Mouse (Mus musculus): ENCODE measurements around the gene Phactr1. TPM values are rescaled to one million over a fixed set of nuclear protein-coding genes. Genes with fewer than 3 reads are reported as not detected.
A peak's percentile ranks its signal among the peaks of the same experiment; 100 is the strongest.

Phactr1 gene
- polyA plus RNA-seq, 1 experiment from 2014 or later: 7.5 TPM

DNA sequence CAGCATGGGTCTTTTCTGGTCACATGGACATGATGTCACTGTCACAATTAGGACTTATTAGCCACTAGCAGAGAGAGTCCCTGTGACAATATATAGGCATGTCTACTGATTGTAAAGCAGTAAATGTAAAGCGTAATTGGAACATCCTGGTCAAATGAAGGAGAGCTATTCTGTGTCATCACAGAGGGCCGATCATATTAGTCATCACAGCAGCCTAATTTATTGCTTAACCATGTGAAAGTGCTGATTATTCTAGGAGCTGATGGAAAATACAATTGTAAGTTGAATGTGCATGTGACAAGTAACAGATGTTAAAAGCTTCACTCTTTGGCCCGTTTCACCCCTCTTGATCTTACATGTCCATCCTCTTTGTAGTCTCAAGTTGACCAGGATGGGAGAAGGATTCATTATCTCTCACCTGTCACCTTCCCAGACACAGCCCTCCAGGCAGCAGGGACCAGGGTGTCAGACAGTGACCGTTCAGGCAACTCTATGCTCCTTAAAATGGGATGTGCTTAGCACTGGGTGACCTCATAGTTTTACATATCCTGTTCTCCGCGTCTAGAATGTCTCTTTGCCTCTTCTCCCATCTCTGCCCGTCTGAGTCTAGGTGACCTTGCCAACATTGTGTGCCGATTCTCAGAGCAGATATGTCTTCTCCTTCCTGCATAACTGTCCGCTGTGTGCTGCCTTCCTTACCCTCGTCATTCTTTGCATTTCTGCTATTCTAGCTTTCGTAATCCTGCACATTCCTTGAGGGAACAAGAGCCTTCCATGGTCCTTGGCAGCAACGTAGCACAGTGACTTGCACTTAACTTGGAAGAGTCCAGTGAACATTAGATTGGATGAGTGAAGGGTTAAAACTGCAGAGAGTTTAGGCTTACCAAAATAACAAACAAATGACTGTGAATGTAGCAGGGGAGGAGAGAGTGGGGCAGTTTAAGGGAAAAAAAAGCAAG is 209.4 kb downstream of the Phactr1 start:
- H3K4me2 ChIP-seq (replicated peaks): no peak overlapping the region
- no peak overlapping the region for H3K27ac ChIP-seq
- WGBS: 64% methylated on average over 12 of the region's 12 CpGs
- H3K4me3 ChIP-seq (replicated peaks): no peak overlapping the region
- ATAC-seq: no peak
- H3K9ac ChIP-seq: no peak overlapping the region
- no peaks in the 10 kb centered on the region for H3K4me1 ChIP-seq (replicated peaks)
- H3K9me3 ChIP-seq: no peaks in the 10 kb centered on the region
- H3K36me3 ChIP-seq: no peaks in the 10 kb centered on the region
- no peaks in the 10 kb centered on the region for H3K27me3 ChIP-seq (replicated peaks)

DNA sequence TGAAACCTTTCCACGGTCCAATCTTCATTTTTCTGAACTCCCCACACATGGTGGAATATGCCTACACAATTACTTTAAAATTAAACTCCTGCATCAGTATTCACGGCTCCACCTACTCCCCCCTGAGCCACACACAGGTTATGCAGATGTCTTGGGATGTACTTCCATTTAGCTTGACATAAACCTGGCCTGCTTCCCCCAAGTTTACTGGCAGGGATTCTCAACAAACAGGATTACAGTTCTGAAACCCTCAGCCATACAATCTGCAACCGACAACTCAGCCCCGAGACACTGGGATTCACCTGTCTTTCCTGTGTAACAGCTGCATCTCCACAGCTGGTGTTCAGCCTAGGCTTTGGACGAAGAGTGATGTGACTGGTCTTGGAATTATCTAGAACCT is 210.2 kb downstream of the Phactr1 start:
- H3K4me3 ChIP-seq (replicated peaks): no peak overlapping the region
- no peak overlapping the region for H3K27ac ChIP-seq
- ATAC-seq: no peak
- H3K4me1 ChIP-seq (replicated peaks): no peaks in the 10 kb centered on the region
- WGBS: 69% methylated on average over 5 of the region's 5 CpGs
- H3K4me2 ChIP-seq (replicated peaks): no peak overlapping the region
- H3K9ac ChIP-seq: no peak overlapping the region
- H3K36me3 ChIP-seq: no peaks in the 10 kb centered on the region
- H3K27me3 ChIP-seq (replicated peaks): no peaks in the 10 kb centered on the region
- H3K9me3 ChIP-seq: no peaks in the 10 kb centered on the region

DNA sequence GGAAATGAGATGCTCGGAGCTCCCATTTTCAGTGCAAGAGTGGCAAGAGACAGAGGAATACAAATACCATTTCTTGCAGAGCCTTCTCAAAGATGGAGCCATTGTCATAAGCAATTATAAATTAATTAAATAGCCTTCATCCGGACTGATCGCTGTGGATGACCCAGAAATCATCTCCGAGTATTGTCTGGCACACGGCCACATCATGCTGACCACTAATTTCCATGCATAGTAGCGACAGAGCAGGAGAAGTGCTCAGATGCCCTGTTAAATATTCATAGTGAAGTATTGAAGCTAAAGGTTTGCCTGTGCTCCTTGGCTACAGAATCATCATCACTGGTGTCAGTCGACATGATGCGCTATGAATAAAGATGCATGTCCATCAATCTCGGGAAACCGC is 213.6 kb downstream of the Phactr1 start:
- Histone ChIP-seq H3K27me3 (replicated peaks) (no peaks in the 10 kb centered on the region), H3K27ac (no peak overlapping the region), H3K4me1 (replicated peaks) (no peaks in the 10 kb centered on the region), H3K4me2 (replicated peaks) (no peak overlapping the region), H3K36me3 (no peaks in the 10 kb centered on the region), H3K9ac (no peak overlapping the region), H3K4me3 (replicated peaks) (no peak overlapping the region), H3K9me3 (no peaks in the 10 kb centered on the region)
- WGBS: 94% methylated on average over 10 of the region's 10 CpGs
- ATAC-seq: no peak

DNA sequence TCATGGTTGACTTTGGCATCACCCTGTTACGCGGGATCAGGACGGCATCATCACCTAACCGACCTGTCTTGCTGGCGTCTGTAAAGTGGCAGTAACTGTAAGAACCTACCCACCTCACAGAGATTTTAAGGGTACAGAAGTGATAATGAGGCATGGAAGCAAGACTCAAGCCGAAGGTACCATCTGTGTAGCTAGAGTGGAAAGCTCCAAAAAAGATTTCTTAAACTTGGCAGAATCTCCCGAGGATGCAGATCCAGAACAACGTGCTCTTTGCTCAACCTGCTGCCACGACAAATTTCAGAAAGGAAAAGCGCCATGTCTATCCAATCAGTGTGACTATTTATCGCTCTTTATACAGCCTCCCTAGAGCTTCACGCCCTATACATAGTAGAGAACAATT is 214.2 kb downstream of the Phactr1 start:
- Histone ChIP-seq H3K36me3 (no peaks in the 10 kb centered on the region), H3K9ac (no peak overlapping the region), H3K4me2 (replicated peaks) (no peak overlapping the region), H3K9me3 (no peaks in the 10 kb centered on the region), H3K27me3 (replicated peaks) (no peaks in the 10 kb centered on the region), H3K27ac (no peak overlapping the region), H3K4me3 (replicated peaks) (no peak overlapping the region), H3K4me1 (replicated peaks) (no peaks in the 10 kb centered on the region)
- no peak for ATAC-seq
- 94% methylated on average over 12 of the region's 12 CpGs for WGBS

DNA sequence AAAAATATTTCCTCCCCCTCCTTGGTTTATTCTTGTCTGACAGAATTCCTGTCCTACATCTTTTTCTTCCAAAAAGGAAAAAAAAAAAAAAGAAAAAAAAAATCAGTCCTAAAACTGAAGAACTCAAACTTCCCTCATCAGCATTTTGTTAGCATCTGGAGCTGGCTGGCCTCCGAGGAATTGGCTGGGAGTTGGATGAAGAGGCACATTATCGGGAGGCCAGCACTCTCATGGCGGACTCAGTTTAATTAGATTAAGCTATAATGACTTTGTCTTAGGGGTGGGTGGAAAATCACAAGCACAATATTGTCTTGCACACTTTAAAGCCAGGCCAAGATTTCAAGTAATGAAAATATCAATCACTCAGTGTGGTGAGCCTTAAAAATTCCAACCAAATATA is 215.6 kb downstream of the Phactr1 start:
- H3K4me2 ChIP-seq (replicated peaks): no peak overlapping the region
- H3K27ac ChIP-seq: no peak overlapping the region
- WGBS: 72% methylated on average over 3 of the region's 3 CpGs
- no peaks in the 10 kb centered on the region for H3K9me3 ChIP-seq
- no peak for ATAC-seq
- H3K4me1 ChIP-seq (replicated peaks): no peaks in the 10 kb centered on the region
- no peaks in the 10 kb centered on the region for H3K36me3 ChIP-seq
- no peaks in the 10 kb centered on the region for H3K27me3 ChIP-seq (replicated peaks)
- no peak overlapping the region for H3K4me3 ChIP-seq (replicated peaks)
- H3K9ac ChIP-seq: no peak overlapping the region

DNA sequence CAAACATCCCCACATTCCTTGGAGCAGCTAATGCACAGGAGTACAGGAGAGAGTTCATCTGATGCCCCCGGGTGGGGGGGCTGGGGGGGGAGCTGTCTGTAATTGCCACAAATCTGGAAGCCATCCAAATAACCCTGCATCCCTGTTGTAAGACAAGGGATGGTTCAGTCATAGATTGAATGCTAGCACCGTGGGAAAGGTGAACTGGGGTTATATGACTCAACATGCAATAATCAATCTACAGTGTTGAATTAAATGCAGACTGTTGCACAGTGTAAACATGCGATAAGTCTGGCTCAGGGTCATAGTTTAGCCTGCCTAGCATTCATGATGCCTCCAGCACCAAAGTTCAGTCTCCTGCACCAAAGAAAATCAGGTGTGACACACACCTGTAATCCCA is 219.2 kb downstream of the Phactr1 start:
- Histone ChIP-seq H3K9me3 (no peaks in the 10 kb centered on the region), H3K36me3 (no peaks in the 10 kb centered on the region), H3K4me3 (replicated peaks) (no peak overlapping the region), H3K9ac (no peak overlapping the region), H3K4me2 (replicated peaks) (no peak overlapping the region), H3K27me3 (replicated peaks) (no peaks in the 10 kb centered on the region), H3K4me1 (replicated peaks) (no peaks in the 10 kb centered on the region), H3K27ac (no peak overlapping the region)
- 32% methylated on average over 3 of the region's 3 CpGs for WGBS
- ATAC-seq: peak; percentile 69

DNA sequence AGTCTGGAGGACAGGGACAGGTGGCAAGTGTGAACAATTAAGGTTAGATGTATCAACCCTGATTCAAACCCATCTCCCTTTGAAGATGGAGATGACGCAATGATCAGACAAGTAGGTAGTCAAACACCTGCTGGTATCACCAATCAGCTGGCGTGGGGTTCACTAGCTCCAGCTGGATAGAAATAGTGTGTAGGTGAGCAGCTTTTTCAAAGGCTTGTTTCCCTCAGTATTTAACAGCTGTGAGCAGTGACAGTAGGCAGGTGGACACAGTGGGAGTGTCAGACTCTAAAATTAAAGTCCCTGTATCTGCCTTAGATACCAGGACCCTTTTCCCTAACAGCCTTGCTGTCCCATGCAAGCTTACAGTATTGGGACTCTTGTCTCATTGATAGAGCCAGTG is 221.4 kb downstream of the Phactr1 start:
- no peak overlapping the region for H3K4me2 ChIP-seq (replicated peaks)
- no peak overlapping the region for H3K27ac ChIP-seq
- H3K27me3 ChIP-seq (replicated peaks): no peaks in the 10 kb centered on the region
- no peaks in the 10 kb centered on the region for H3K4me1 ChIP-seq (replicated peaks)
- no peaks in the 10 kb centered on the region for H3K36me3 ChIP-seq
- ATAC-seq: no peak
- WGBS: 91% methylated on average over 2 of the region's 2 CpGs
- no peak overlapping the region for H3K9ac ChIP-seq
- H3K9me3 ChIP-seq: no peaks in the 10 kb centered on the region
- no peak overlapping the region for H3K4me3 ChIP-seq (replicated peaks)

DNA sequence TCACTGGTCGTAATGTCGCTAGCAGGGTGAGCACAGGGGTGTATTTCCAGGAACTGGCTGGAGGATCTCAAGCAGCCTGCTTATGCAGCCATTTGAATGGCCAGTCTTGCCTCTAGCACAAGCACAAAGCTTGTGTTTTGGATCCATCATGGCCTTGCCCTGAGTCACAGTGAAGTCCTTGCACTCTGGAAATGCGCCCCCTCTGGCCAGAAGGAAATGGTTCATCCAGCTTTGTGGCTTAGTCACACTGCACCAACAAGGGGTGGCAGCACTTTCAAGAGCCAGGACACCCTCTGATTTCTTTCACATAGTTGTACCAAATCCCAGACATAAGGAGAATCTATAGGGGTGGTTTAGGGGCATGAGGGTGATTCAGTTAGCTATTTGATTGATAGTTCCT is 222.4 kb downstream of the Phactr1 start:
- 71% methylated on average over 3 of the region's 3 CpGs for WGBS
- no peaks in the 10 kb centered on the region for H3K9me3 ChIP-seq
- ATAC-seq: no peak

DNA sequence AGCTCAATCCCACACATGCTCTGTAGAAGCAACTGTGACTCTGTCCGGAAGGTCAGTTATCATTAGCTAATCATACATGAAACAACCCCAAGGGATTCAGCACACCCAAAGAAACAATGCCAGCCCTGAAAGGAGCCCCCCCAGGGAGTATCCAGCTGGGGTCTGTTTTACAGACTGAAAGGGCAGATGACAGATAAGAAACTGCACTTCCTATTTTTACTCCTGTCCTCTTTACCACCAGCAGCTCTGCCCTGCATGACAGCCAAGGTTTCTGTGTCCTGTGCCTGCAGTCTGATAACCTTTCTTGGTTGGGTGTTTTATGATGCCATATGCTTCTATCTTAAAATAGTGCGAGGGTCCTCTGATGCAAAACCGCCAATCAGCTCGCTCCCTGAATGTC is 225.4 kb downstream of the Phactr1 start:
- 81% methylated on average over 4 of the region's 4 CpGs for WGBS
- H3K4me2 ChIP-seq (replicated peaks): no peak overlapping the region
- no peaks in the 10 kb centered on the region for H3K4me1 ChIP-seq (replicated peaks)
- no peaks in the 10 kb centered on the region for H3K27me3 ChIP-seq (replicated peaks)
- H3K4me3 ChIP-seq (replicated peaks): no peak overlapping the region
- ATAC-seq: no peak
- H3K36me3 ChIP-seq: no peaks in the 10 kb centered on the region
- no peak overlapping the region for H3K9ac ChIP-seq
- no peak overlapping the region for H3K27ac ChIP-seq
- no peaks in the 10 kb centered on the region for H3K9me3 ChIP-seq

More for the DNA sequence above, 222.4 kb downstream of the Phactr1 start:
- H3K27ac ChIP-seq: no peak overlapping the region
- no peak overlapping the region for H3K9ac ChIP-seq
- H3K27me3 ChIP-seq (replicated peaks): no peaks in the 10 kb centered on the region
- H3K4me1 ChIP-seq (replicated peaks): no peaks in the 10 kb centered on the region
- H3K4me3 ChIP-seq (replicated peaks): no peak overlapping the region
- no peak overlapping the region for H3K4me2 ChIP-seq (replicated peaks)
- no peaks in the 10 kb centered on the region for H3K36me3 ChIP-seq

DNA sequence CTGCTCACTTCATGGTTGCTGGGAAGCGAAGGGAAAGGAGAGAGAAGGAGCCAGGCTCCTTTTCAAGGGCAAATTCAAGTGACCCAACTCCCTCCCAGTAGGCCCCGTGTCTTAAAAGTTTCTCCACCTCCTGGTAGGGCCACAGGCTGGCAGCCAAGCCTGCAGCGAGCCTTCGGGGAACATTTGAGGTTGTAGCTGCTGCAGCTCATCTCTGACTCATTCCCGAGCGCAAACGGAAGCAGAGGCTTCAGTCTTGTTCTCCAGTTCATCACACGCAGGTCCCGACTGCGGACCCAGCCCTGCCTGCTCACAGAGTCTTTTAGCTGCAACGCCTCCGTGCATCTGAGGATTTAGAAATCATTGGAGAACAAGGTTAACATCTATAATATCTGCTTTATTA is 226.6 kb downstream of the Phactr1 start:
- Histone ChIP-seq H3K27ac (no peak overlapping the region), H3K36me3 (no peaks in the 10 kb centered on the region), H3K9ac (no peak overlapping the region), H3K4me3 (replicated peaks) (no peak overlapping the region), H3K4me2 (replicated peaks) (no peak overlapping the region), H3K4me1 (replicated peaks) (no peaks in the 10 kb centered on the region), H3K9me3 (no peaks in the 10 kb centered on the region), H3K27me3 (replicated peaks) (no peaks in the 10 kb centered on the region)
- WGBS: 85% methylated on average over 12 of the region's 12 CpGs
- no peak for ATAC-seq

DNA sequence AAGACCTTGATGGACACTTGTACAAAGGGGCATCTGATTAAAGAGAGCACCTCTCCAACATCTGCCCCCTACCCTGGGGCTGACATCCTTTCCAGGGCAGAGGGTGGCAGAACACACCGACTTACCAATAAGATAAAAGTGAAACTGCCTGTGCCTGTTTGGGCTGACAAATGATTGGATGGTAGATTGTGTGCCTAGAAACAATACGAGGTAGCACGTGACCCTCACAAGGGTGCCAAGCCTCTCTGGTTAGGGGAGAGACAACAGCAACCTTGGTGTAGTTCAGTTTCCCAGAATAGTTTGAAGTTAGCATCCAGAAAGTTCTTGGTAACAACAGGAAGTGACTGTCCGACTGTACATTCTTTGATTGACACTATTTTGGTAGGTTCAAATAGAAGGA is 234.7 kb downstream of the Phactr1 start:
- Histone ChIP-seq H3K27ac (no peak overlapping the region), H3K9ac (no peak overlapping the region), H3K4me3 (replicated peaks) (no peak overlapping the region), H3K36me3 (no peaks in the 10 kb centered on the region), H3K27me3 (replicated peaks) (peaks cover 19% of the 10 kb centered on the region), H3K9me3 (no peaks in the 10 kb centered on the region), H3K4me2 (replicated peaks) (no peak overlapping the region), H3K4me1 (replicated peaks) (peaks cover 2% of the 10 kb centered on the region; the same call in 1 of the 2 replicates)
- no peak for ATAC-seq
- 63% methylated on average over 4 of the region's 4 CpGs for WGBS

DNA sequence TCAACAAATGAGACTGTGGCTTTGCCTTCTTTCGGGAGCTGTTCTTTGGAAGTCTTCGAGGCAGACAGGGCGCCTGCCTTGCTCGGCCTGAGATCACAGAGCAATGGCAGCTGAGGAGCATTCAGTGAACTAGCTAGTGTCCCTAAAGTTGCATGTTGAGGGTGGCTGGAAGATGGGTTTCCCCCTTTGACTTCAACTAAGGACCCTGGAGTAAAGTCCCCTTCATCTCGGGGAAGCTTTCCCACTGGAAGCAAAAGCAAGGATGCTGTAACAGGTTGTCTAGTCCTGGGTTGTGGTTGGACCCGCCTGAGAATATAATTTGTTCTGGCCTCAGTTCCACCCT is 235.4 kb downstream of the Phactr1 start:
- H3K27me3 ChIP-seq (replicated peaks): peaks cover 19% of the 10 kb centered on the region
- 15% methylated on average over 6 of the region's 6 CpGs for WGBS
- peak overlapping the region; percentile 46; the same call in 1 of the 2 replicates for H3K9ac ChIP-seq
- H3K4me2 ChIP-seq (replicated peaks): peak overlapping the region; percentile 99
- H3K9me3 ChIP-seq: no peaks in the 10 kb centered on the region
- peaks cover 2% of the 10 kb centered on the region; the same call in 1 of the 2 replicates for H3K4me1 ChIP-seq (replicated peaks)
- H3K27ac ChIP-seq: no peak overlapping the region
- ATAC-seq: no peak
- no peaks in the 10 kb centered on the region for H3K36me3 ChIP-seq
- peak overlapping the region; percentile 59 for H3K4me3 ChIP-seq (replicated peaks)

Data from intestine, embryonic 15.5 days (tissue).